Mouse (Mus musculus) heart, embryonic 15.5 days (tissue): ENCODE data around the gene Cd300lf. TPM values are rescaled to one million over a fixed set of nuclear protein-coding genes. Genes with fewer than 3 reads are reported as not detected.

Source experiments
- ATAC-seq: fragments of 200-750 bp; cut with Nextera tagmentation; replicated peaks from 2 replicates; pipeline ENCODE4 v1.8.0; 2017; ENCODE audit warnings: low read depth, moderate TSS enrichment; ENCODE audit not compliant: insufficient number of reproducible peaks, insufficient read depth, low FRiP score
- H3K27ac ChIP-seq: fragments of 300-500 bp; sonication (generic); 2 replicates; pipeline ENCODE4 v1.5.1; 2015; ENCODE audit warnings: mild to moderate bottlenecking, inconsistent platforms
- H3K27me3 ChIP-seq: fragments of 300-500 bp; sonication (generic); 2 replicates; pipeline ENCODE4 v1.6.1; 2015; ENCODE audit warnings: inconsistent platforms
- H3K36me3 ChIP-seq: fragments of 300-500 bp; sonication (generic); 2 replicates; pipeline ENCODE4 v1.6.1; 2015; ENCODE audit warnings: mild to moderate bottlenecking, inconsistent platforms
- H3K4me1 ChIP-seq: fragments of 300-500 bp; sonication (generic); replicated peaks from 2 replicates; pipeline ENCODE4 v1.6.1; 2015; ENCODE audit warnings: inconsistent platforms
- H3K4me2 ChIP-seq: fragments of 300-500 bp; sonication (generic); 2 replicates; pipeline ENCODE4 v1.6.1; 2015; ENCODE audit warnings: inconsistent platforms, mild to moderate bottlenecking, moderate library complexity
- H3K4me3 ChIP-seq: fragments of 300-500 bp; sonication (generic); 2 replicates; pipeline ENCODE4 v1.5.1; 2015; ENCODE audit warnings: mild to moderate bottlenecking, inconsistent platforms
- H3K9ac ChIP-seq: fragments of 300-500 bp; sonication (generic); 2 replicates; pipeline ENCODE4 v1.6.1; 2015; ENCODE audit warnings: mild to moderate bottlenecking, inconsistent platforms
- H3K9me3 ChIP-seq: fragments of 300-500 bp; sonication (generic); replicated peaks from 2 replicates; pipeline ENCODE4 v1.6.1; 2016; ENCODE audit warnings: inconsistent platforms
- WGBS: fragments of 180-500 bp; shearing (Covaris S2); methylation state at CpG from one replicate; pipeline ENCODE4 v1.1.7; 2015; ENCODE audit warnings: mixed read lengths; 5-methylcytosine and 5-hydroxymethylcytosine counted together
- polyA plus RNA-seq: library from polyadenylated mRNA; unstranded; fragments of >200 nt; fragmentation: Nextera tagmentation; extraction: Ambion mirVana; gene quantifications from 2 replicates; pipeline ENCODE4 v1.2.1, GENCODE M21; 2015

Cd300lf gene
- polyA plus RNA-seq, 1 experiment from 2014 or later, result 0.37 TPM

GRCm38 (mm10) chr11:115131768-115132381 lies 1.9 kb downstream of the Cd300lf start:
- H3K9me3 ChIP-seq, result no peaks in the 10 kb centered on the region
- no peak for ATAC-seq

DNA sequence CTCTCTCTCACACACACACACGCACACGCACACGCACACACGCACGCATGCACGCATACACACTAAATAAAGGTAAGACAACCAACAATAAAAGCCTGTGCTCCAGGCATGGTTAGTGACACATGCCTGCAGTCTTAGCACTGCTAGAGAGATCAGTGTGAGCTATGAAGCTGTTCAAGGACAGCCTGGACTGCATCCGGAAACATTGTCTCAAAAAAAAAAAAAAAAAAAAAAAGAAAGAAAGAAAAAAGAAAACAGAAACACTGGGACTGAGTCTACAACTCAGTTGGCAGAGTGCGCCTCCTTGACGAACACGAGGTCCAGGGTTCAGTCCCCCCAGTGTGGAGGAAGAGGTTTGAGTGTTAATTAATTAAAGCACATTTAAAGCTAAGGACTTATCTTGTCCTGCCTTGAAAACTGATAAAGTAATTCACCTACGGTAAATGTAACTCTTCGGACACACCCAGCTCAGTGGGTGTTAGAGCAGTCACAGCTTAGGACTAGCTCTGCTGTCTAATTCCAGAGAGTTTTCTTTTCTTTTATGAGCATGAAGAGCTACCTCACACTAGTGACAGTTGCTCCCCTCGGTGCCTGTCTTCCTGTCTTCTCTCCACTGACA lies 4.2 kb downstream of the Cd300lf start:
- no peak overlapping the region for H3K4me3 ChIP-seq
- H3K27me3 ChIP-seq, result no peaks in the 10 kb centered on the region
- no peak for ATAC-seq

More at GRCm38 (mm10) chr11:115131768-115132381, 1.9 kb downstream of the Cd300lf start:
- Histone ChIP-seq H3K27me3 (no peaks in the 10 kb centered on the region), H3K4me2 (no peak overlapping the region), H3K27ac (no peak overlapping the region), H3K4me1 (no peaks in the 10 kb centered on the region), H3K36me3 (no peaks in the 10 kb centered on the region), H3K9ac (no peak overlapping the region), H3K4me3 (no peak overlapping the region)
- WGBS, result 74% methylated on average over 8 of the region's 8 CpGs

DNA sequence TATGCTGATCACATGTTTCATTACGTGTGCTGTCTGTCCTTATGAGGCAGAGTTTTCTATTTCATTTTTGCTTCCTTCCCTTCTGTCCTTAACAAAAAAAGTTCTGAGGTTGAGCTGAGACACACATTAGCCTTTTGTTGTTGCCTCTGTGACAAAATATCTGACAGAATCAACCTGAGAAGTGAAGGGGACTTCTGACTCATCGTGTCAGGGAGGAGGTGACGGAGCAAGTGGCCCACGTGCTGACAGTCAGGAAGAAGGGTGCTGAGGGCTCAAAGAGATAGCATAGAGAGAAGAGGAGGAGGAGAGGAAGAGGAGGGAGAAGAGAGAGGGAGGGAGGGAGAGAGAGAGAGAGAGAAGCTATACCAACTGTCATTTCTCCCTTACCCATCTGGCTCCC lies 5.3 kb downstream of the Cd300lf start:
- H3K4me2 ChIP-seq, result no peak overlapping the region
- no peak overlapping the region for H3K9ac ChIP-seq
- H3K4me3 ChIP-seq, result no peak overlapping the region
- H3K36me3 ChIP-seq, result no peaks in the 10 kb centered on the region
- 32% methylated on average over 4 of the region's 4 CpGs for WGBS
- H3K9me3 ChIP-seq, result no peaks in the 10 kb centered on the region
- H3K27me3 ChIP-seq, result no peaks in the 10 kb centered on the region
- no peak overlapping the region for H3K27ac ChIP-seq
- no peak for ATAC-seq
- H3K4me1 ChIP-seq, result no peaks in the 10 kb centered on the region

More for the DNA sequence above, 4.2 kb downstream of the Cd300lf start:
- 78% methylated on average over 13 of the region's 13 CpGs for WGBS
- Histone ChIP-seq H3K27ac (no peak overlapping the region), H3K9me3 (no peaks in the 10 kb centered on the region), H3K4me2 (no peak overlapping the region), H3K9ac (no peak overlapping the region), H3K36me3 (no peaks in the 10 kb centered on the region), H3K4me1 (no peaks in the 10 kb centered on the region)

- Histone ChIP-seq H3K9ac (no peak overlapping the region), H3K4me3 (no peak overlapping the region), H3K36me3 (no peaks in the 10 kb centered on the region), H3K27ac (no peak overlapping the region), H3K4me1 (no peaks in the 10 kb centered on the region), H3K4me2 (no peak overlapping the region), H3K9me3 (no peaks in the 10 kb centered on the region), H3K27me3 (no peaks in the 10 kb centered on the region)
- 65% methylated on average over 9 of the region's 9 CpGs for WGBS
- no peak for ATAC-seq
Observed at GRCm38 (mm10) chr11:115119409-115119808, 14.4 kb downstream of the Cd300lf start.

DNA sequence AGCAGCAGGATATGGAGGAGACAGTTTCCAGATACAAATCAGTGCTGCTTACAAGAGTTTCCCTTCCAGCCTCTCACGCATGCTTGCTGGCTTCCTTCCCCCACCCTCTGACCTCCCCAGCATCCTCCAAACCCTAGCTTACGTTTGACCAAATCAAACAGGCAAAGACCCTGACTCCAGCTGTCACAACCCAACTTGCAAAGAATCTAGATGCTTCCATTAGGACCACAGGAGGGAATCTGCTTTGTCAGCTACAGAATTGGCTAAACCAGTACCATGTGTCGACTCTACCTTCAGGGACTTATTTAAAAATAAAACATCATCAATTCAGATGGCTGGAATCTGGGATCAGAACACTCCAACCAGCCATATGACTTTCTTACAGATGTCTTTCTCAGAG lies 21.6 kb downstream of the Cd300lf start:
- WGBS, result 33% methylated on average over 3 of the region's 3 CpGs
- no peak overlapping the region for H3K27ac ChIP-seq
- H3K9ac ChIP-seq, result no peak overlapping the region
- H3K9me3 ChIP-seq, result no peaks in the 10 kb centered on the region
- ATAC-seq, result no peak
- H3K4me1 ChIP-seq, result peaks cover 5% of the 10 kb centered on the region; the same call in 1 of the 2 replicates
- H3K27me3 ChIP-seq, result no peaks in the 10 kb centered on the region
- no peak overlapping the region for H3K4me2 ChIP-seq
- H3K4me3 ChIP-seq, result no peak overlapping the region
- no peaks in the 10 kb centered on the region for H3K36me3 ChIP-seq

DNA sequence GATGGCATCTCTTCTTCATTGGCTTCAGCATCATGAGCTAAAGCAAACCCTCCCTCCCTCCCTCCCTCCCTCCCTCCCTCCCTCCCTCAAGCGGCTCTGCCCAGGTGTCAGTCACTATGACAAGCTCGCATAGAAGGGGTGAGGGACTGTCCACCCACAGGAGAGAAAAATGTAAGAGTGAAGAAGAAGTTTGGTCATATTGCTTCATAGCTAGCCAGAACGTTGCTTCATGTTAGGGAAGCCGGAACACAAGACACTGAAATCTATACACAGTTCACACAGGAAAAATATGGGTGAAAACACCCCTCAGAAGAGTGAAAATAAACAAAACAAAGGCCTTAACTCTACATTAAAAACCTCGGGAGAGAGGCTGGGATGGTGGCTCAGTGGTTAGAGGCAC lies 23.5 kb downstream of the Cd300lf start:
- no peak overlapping the region for H3K9ac ChIP-seq
- no peaks in the 10 kb centered on the region for H3K9me3 ChIP-seq
- no peak overlapping the region for H3K27ac ChIP-seq
- WGBS, result 73% methylated on average over 4 of the region's 5 CpGs
- no peak for ATAC-seq
- no peak overlapping the region for H3K4me3 ChIP-seq
- no peak overlapping the region for H3K4me2 ChIP-seq
- H3K27me3 ChIP-seq, result no peaks in the 10 kb centered on the region
- peaks cover 5% of the 10 kb centered on the region; the same call in 1 of the 2 replicates for H3K4me1 ChIP-seq
- H3K36me3 ChIP-seq, result no peaks in the 10 kb centered on the region

DNA sequence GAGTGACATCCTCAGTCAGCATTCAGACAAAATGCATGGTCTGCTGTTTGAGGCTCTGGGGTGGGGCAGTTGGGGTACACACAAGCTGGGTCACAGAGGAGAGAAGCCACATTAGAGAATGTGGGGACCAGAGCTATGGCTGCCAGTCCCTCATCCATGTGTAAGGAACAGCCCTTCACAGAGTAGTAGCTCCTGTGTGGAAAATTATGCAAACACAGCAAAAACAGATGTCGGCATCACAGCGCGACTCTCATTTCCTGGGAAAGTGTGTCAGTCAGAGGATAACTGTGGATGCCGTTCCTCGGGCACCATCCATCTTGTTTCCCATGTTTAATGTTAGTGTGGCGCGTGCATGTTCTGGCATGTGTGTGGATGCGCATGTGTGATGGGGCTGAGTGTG lies 25.6 kb downstream of the Cd300lf start:
- Histone ChIP-seq H3K36me3 (no peaks in the 10 kb centered on the region), H3K9ac (no peak overlapping the region), H3K9me3 (no peaks in the 10 kb centered on the region), H3K27me3 (no peaks in the 10 kb centered on the region), H3K4me2 (no peak overlapping the region), H3K4me1 (peaks cover 5% of the 10 kb centered on the region; the same call in 1 of the 2 replicates), H3K27ac (no peak overlapping the region), H3K4me3 (no peak overlapping the region)
- no peak for ATAC-seq
- WGBS, result 83% methylated on average over 8 of the region's 8 CpGs

DNA sequence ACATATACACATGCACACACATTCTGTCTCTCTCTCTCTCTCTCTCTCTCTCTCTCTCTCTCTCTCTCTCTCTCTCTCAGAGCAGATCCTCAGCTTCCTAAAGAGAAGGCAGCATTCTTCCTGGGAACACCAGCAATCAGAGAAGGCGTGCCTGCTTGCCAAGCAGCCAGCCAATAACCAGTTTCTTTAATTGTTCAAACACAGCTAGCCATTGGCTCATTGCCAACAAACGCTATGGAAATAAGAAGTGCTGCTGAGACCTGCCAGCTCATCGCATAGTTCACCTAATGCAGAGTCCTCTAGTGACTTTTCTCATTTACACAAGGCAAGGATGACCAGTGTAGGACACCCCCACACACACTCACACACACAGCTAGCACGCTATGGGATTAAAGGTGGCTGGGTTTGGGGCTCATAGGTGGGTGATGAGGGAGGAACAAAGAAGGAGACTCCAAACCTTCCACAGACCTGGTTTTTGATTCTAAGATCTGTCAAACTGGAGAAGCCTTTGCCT lies 26.3 kb downstream of the Cd300lf start:
- Histone ChIP-seq H3K9me3 (no peaks in the 10 kb centered on the region), H3K27ac (no peak overlapping the region), H3K4me2 (no peak overlapping the region), H3K27me3 (no peaks in the 10 kb centered on the region), H3K4me3 (no peak overlapping the region), H3K36me3 (no peaks in the 10 kb centered on the region), H3K4me1 (peaks cover 5% of the 10 kb centered on the region; the same call in 1 of the 2 replicates), H3K9ac (no peak overlapping the region)
- 30% methylated on average over 4 of the region's 4 CpGs for WGBS
- ATAC-seq, result no peak

- WGBS, result 86% methylated on average over 2 of the region's 2 CpGs
- H3K4me3 ChIP-seq, result no peak overlapping the region
- H3K9ac ChIP-seq, result no peak overlapping the region
- no peak for ATAC-seq
- H3K4me1 ChIP-seq, result peaks cover 5% of the 10 kb centered on the region; the same call in 1 of the 2 replicates
- H3K9me3 ChIP-seq, result no peaks in the 10 kb centered on the region
- H3K27ac ChIP-seq, result no peak overlapping the region
- H3K27me3 ChIP-seq, result no peaks in the 10 kb centered on the region
- no peak overlapping the region for H3K4me2 ChIP-seq
- H3K36me3 ChIP-seq, result no peaks in the 10 kb centered on the region
Observed at GRCm38 (mm10) chr11:115106638-115107037, 27.2 kb downstream of the Cd300lf start.

GRCm38 (mm10) chr11:115104769-115105563 lies 28.8 kb downstream of the Cd300lf start:
- H3K27ac ChIP-seq, result no peak overlapping the region
- WGBS, result 77% methylated on average over 8 of the region's 8 CpGs

More at GRCm38 (mm10) chr11:115104769-115105563, 28.8 kb downstream of the Cd300lf start:
- peaks cover 5% of the 10 kb centered on the region; the same call in 1 of the 2 replicates for H3K4me1 ChIP-seq
- H3K9me3 ChIP-seq, result no peaks in the 10 kb centered on the region
- ATAC-seq, result no peak
- no peak overlapping the region for H3K4me3 ChIP-seq
- H3K9ac ChIP-seq, result no peak overlapping the region
- H3K27me3 ChIP-seq, result no peaks in the 10 kb centered on the region
- no peaks in the 10 kb centered on the region for H3K36me3 ChIP-seq
- no peak overlapping the region for H3K4me2 ChIP-seq
